Mouse (Mus musculus) cerebellum, adult 2 months (tissue): ENCODE data around the gene Tfap4.

ENCODE experiments used
- CTCF ChIP-seq: fragments of 200-500 bp; IDR thresholded peaks from 2 replicates; pipeline ENCODE4 v1.5.1; 2011; ENCODE audit warnings: low read depth, mild to moderate bottlenecking, control low read depth, low read length, moderate library complexity, borderline replicate concordance; ENCODE audit not compliant: insufficient read depth
- POLR2A ChIP-seq: fragments of 200-500 bp; IDR thresholded peaks from 2 replicates; pipeline ENCODE4 v1.6.1; 2011; ENCODE audit warnings: low read length, control low read depth, borderline replicate concordance; ENCODE audit not compliant: insufficient read depth

GRCm38 (mm10) chr16:4596836-4597235, 37.2 kb upstream of the Tfap4 start:
- TF ChIP-seq CTCF, result no peak
- no peak for TF ChIP-seq POLR2A
